Mouse (Mus musculus): ENCODE measurements around the gene Ccdc59. TPM values are rescaled to one million over a fixed set of nuclear protein-coding genes. Genes with fewer than 3 reads are reported as not detected.
A peak's percentile ranks its signal among the peaks of the same experiment; 100 is the strongest.

The Ccdc59 gene
- 46.8 and 50.5 TPM in 2 replicates for polyA plus RNA-seq (2016; fragmentation: Nextera tagmentation; extraction: Ambion mirVana)

DNA sequence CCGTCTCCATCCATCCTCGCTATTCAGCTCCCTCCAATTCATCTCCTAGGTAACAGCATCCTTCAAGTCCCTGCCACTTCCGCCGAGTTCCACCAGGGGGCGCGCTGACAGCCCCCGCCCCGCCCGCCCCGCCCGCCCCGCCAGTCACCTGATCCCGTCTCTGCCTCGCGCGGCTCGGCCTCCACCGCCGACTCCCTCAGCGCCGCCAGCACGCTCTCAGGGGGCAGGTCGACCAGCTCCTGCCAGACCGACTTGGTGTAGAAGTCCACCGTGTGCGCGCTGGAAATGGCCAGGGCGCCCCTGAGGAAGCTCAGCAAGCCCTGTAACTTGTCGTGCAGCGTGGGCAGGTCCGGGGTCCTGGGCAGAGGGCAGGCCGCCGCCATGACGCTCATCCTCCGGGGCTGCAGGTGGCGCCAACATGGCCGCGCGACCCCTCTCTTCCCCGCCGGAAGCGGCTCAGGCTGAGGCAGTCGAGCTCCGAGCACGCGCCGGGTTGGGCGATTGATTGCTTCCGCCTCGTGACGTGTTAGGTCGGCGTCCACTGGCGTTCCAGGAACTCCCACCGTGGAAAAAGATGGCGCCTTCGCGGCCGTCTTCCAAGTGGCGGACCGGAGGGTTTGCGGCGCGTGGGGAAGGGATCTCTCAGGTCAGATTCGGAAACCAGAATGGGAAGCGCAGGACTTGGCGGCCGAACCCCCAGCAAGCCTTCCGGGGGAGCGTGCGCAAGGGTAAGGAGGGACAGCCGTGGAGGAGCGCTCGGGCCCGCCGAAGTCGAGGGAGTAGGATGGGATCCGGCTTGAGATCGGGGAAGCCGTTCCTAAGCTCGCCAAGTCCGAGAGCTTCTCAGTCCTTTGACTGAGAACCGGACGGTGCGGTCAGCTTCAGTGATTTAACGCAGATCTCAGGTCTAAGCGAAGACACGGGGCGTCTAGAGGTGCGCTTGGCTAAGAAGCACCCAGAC lies at the start of gene Ccdc59, which contains the start of gene Mettl25:
TSS of gene Ccdc59 (plus strand) at position 140 of the 961 bp plus-strand sequence.
TSS of gene Mettl25 (minus strand) at position 453 of the 961 bp plus-strand sequence.
- peak; percentile 98 for ATAC-seq (ENCODE audit: low FRiP score, low read depth)
- no peaks in the 10 kb centered on the region for H3K27me3 ChIP-seq (replicated peaks)
- peak within 1 kb of the TSS; percentile 73 for H3K9ac ChIP-seq
- peak within 1 kb of the TSS; percentile 77 for H3K4me3 ChIP-seq
- peaks cover 23% of the 10 kb centered on the region for H3K36me3 ChIP-seq
- H3K4me2 ChIP-seq (replicated peaks) = peak within 1 kb of the TSS; percentile 65
- WGBS = under 1% methylated on average over 90 of the region's 90 CpGs
- H3K27ac ChIP-seq = peak within 1 kb of the TSS; percentile 75
- H3K4me1 ChIP-seq = 0 out of 2 replicates have a peak, but pooled peaks cover 10% of the 10 kb centered on the region
- H3K9me3 ChIP-seq = no peaks in the 10 kb centered on the region

DNA sequence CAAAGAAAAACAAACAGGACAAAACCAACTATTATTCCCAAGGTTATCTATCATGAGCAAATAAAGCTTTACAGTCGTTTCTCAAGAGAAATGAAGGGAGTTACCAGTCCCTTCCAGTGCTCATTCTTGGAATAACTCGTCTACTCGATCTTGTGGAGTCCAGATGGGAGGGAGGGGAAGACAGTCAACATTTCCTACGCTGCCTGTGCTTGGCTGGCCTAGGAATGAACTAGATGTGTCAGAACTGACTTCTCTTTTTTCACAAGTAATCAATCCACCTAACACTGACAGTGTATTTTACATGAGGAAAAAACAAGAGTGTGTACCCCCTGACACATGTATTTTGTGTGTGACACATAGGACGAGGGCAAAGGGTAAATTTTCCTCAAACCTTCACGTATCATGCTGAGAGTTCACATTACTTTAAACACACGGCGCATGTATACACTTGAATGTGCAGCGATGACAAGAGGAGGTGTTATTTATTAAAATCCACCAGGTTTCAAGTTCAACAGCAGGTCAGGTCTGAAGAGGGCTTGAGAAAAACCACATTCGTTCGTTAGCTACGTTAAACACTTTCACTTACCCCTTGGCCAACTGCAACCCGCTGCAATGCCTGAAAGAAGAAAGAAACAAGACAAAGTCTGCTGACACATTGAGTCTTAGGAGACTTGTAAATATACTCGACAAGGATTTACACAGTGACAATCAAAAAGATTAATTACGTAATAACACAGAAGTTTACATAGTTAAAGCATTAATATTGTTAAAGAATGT lies 46.9 kb upstream of the Ccdc59 start:
- Histone ChIP-seq H3K4me1 (no peaks in the 10 kb centered on the region), H3K27me3 (replicated peaks) (no peaks in the 10 kb centered on the region), H3K36me3 (peaks cover 4% of the 10 kb centered on the region; the same call in 1 of the 2 replicates), H3K4me3 (no peak overlapping the region), H3K9ac (no peak overlapping the region), H3K27ac (no peak overlapping the region), H3K9me3 (no peaks in the 10 kb centered on the region), H3K4me2 (replicated peaks) (no peak overlapping the region)
- 83% methylated on average over 15 of the region's 15 CpGs for WGBS
- ATAC-seq (ENCODE audit: low FRiP score, low read depth) = no peak

DNA sequence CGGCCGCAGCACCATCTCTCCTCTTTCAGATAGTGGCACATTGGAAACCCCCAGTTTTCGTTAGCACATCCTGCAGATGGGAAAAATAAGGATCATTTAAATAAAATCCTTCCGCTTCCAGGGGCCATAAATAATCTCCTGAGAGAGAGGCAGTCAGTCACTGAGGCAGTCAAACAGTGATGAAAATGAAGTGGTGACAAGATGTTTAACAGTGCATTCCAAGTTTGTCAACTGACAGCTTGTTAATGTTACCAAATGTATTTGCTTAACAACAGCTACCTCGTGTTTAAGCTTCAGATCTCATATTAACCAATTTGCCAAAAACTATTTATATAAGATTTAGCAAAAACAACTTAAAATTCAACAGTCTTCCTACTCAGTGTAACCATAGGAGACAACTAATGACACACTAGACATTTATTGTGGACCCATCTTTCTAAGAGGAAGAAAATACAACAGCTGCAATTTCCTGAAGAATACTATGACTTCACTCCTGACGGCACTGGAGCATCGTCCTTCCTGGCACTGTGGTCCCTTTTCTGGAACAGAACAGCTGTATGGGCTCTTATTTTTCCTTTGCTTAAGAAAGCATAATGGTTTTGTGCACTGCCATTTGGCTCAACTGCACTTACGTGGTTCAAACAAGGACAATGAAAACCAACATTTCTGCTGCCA lies 43.5 kb upstream of the Ccdc59 start:
- Histone ChIP-seq H3K36me3 (peaks cover 4% of the 10 kb centered on the region; the same call in 1 of the 2 replicates), H3K4me3 (no peak overlapping the region), H3K27ac (no peak overlapping the region), H3K9ac (no peak overlapping the region), H3K4me2 (replicated peaks) (no peak overlapping the region), H3K9me3 (no peaks in the 10 kb centered on the region), H3K4me1 (no peaks in the 10 kb centered on the region), H3K27me3 (replicated peaks) (no peaks in the 10 kb centered on the region)
- no peak for ATAC-seq (ENCODE audit: low FRiP score, low read depth)
- 86% methylated on average over 8 of the region's 8 CpGs for WGBS

DNA sequence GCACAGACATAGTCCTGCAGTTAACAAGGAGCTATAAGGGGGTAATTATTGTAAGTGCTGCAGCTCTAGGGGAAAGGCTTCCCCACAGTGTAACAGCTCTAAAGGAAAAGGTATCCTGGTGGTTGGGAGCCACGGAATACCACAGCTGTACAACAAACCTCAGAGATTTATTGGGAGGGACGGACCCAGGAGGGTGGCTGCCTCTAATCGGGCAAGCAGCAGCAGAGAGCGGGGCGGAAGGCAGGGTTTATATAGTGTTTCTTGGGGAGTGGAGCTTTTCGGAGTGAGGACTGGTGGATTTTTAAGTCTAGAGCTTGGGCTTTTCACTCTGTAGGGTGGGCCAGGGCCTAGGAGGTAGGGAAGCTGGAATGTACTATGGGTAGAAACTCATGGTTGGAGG lies 39.7 kb upstream of the Ccdc59 start:
- H3K27ac ChIP-seq = no peak overlapping the region
- no peak overlapping the region for H3K4me2 ChIP-seq (replicated peaks)
- ATAC-seq (ENCODE audit: low FRiP score, low read depth) = 0 out of 2 replicates have a peak, but pooled peaks have one; percentile 7
- WGBS = 34% methylated on average over 6 of the region's 6 CpGs
- H3K36me3 ChIP-seq = no peaks in the 10 kb centered on the region
- H3K4me3 ChIP-seq = no peak overlapping the region
- no peaks in the 10 kb centered on the region for H3K4me1 ChIP-seq
- H3K9me3 ChIP-seq = no peaks in the 10 kb centered on the region
- no peaks in the 10 kb centered on the region for H3K27me3 ChIP-seq (replicated peaks)
- H3K9ac ChIP-seq = no peak overlapping the region

DNA sequence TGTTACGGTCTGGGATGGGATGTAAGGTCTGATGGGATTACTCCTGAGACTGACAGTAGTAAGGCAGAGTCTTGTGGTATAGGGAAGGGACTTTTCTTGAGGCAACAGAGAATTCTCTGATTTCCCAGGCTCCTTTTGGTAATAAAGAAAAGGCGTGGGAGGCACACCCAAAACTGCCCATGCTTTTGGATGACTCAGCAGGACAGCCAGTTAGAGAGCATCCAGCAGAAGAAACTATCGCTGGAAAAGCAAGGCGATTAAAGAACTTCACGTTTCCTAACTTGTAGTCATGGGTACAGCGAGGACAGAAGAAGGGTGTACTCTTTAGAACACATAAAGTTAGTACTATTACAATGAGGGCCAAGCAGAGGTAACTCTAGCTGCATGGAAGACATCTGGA lies 38.7 kb upstream of the Ccdc59 start:
- Histone ChIP-seq H3K9ac (no peak overlapping the region), H3K27ac (no peak overlapping the region), H3K27me3 (replicated peaks) (no peaks in the 10 kb centered on the region), H3K4me2 (replicated peaks) (no peak overlapping the region), H3K36me3 (no peaks in the 10 kb centered on the region), H3K4me3 (no peak overlapping the region), H3K4me1 (no peaks in the 10 kb centered on the region), H3K9me3 (no peaks in the 10 kb centered on the region)
- no peak for ATAC-seq (ENCODE audit: low FRiP score, low read depth)
- WGBS = 90% methylated on average over 6 of the region's 6 CpGs

DNA sequence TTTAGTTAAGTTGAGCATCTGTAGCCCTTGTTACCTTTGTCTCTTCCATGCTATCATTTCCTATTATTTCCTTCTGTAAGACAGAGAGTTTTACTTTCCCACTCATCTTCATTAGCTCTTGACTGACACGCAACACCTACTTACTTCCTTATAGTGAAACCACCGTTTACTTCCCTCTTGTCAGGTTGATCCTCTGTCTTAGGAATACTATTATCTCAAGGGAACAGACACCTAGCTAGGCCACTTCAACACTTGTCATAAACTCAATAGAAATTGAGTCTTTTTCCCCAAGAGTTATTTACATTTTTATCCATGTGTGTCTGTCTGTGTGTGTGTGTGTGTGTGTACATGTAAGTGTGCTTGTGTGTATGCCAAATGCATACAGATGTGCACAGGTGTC lies 37.4 kb upstream of the Ccdc59 start:
- ATAC-seq (ENCODE audit: low FRiP score, low read depth) = no peak
- Histone ChIP-seq H3K4me3 (no peak overlapping the region), H3K27ac (no peak overlapping the region), H3K36me3 (no peaks in the 10 kb centered on the region), H3K4me1 (no peaks in the 10 kb centered on the region), H3K27me3 (replicated peaks) (no peaks in the 10 kb centered on the region), H3K9ac (no peak overlapping the region), H3K4me2 (replicated peaks) (no peak overlapping the region), H3K9me3 (no peaks in the 10 kb centered on the region)
- 96% methylated on average over 2 of the region's 2 CpGs for WGBS

DNA sequence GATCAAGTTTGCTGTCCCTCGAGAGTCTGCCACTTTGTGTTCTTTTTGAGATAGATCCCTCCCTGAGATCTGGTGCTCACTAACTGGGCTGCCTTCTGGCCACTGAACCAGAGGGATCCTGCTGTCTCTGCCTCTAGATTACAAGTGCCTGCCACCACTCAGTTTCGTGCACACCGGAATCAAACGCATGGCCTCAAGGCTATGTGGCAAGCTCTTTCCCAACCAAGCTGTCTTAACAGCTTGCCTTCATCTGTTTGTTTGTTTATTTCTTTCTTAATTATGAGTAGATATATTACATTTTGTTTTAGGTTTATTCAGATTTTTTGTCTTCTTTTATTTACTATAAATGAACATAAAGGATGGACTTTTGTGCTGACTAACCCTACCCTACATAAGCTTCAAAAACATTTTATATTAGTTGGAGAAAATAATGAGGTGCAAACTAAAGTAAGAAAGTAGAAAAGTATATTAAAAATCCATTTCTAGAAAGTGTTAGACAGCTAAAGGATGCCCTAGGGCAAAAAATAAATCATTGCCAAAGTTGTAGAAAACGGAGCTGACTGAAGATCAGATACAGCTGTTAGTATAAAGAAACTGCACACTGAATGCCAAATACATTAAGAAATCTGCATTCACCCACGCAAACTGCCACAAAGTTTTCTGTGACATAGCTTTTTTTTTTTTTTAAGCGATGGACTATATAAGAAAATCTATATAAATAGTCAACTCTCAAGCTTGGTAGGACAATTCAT lies 34.4 kb upstream of the Ccdc59 start:
- Histone ChIP-seq H3K9me3 (no peaks in the 10 kb centered on the region), H3K36me3 (no peaks in the 10 kb centered on the region), H3K4me3 (no peak overlapping the region), H3K4me1 (no peaks in the 10 kb centered on the region), H3K27me3 (replicated peaks) (no peaks in the 10 kb centered on the region), H3K9ac (no peak overlapping the region), H3K4me2 (replicated peaks) (no peak overlapping the region), H3K27ac (no peak overlapping the region)
- ATAC-seq (ENCODE audit: low FRiP score, low read depth) = no peak
- WGBS = 91% methylated on average over 7 of the region's 7 CpGs

DNA sequence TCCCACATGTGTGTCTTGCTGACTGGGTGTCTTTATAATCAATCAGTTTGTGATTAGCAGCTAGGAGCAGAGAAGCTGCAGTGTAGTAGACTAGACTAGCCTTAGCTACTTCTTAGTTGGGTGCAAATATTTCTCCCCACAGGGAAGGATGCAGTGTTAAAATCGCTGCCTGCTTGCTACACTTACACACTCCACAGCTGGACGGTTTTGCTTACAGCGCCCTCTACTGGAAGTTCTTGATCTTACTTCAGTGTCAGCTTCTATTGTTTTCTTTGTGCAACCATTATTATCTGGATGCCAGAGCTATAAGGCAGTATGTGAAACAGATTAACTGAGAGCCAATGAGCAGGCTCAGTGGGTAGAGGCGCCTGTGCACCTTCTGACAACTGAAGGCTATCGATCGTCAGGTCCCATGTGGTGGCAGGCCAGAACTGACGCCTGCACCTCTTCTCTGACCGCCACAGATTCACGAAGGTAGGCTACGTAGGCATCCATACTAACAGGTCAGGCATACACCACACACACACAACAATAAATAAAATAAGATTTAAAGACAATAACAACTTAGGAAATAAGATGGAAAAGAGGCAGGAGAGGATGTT lies 6.1 kb upstream of the Ccdc59 start:
- 66% methylated on average over 10 of the region's 10 CpGs for WGBS
- ATAC-seq (ENCODE audit: low FRiP score, low read depth) = peak; percentile 68
- Histone ChIP-seq H3K4me3 (no peak overlapping the region), H3K4me1 (no peaks in the 10 kb centered on the region), H3K36me3 (no peaks in the 10 kb centered on the region), H3K27ac (no peak overlapping the region), H3K9ac (no peak overlapping the region), H3K9me3 (no peaks in the 10 kb centered on the region), H3K4me2 (replicated peaks) (no peak overlapping the region), H3K27me3 (replicated peaks) (no peaks in the 10 kb centered on the region)

DNA sequence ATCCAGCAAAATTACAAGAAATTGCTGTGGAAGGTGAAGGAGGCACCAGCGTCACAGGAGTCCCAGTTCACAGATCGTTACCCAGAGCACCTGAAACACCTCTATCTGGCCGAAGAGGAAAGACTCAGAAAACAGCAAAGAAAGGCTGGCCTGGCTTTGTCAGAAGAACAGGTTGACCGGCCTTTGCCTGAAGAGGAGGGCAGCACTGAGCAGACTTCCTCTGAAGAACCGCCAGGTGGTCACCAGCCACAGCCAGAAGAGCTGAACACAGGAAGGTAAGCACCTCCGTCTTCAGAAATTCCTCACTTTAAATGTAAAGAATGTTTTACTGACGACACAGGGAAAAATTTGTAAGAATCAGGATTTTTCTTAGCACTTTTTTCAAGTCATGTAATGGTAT lies 1.7 kb downstream of the Ccdc59 start:
- Histone ChIP-seq H3K4me3 (no peak overlapping the region), H3K4me1 (0 out of 2 replicates have a peak, but pooled peaks cover 10% of the 10 kb centered on the region), H3K27ac (no peak overlapping the region), H3K36me3 (peaks cover 30% of the 10 kb centered on the region), H3K4me2 (replicated peaks) (peak overlapping the region; percentile 65), H3K9me3 (no peaks in the 10 kb centered on the region), H3K9ac (no peak overlapping the region), H3K27me3 (replicated peaks) (no peaks in the 10 kb centered on the region)
- ATAC-seq (ENCODE audit: low FRiP score, low read depth) = no peak
- 88% methylated on average over 7 of the region's 7 CpGs for WGBS

DNA sequence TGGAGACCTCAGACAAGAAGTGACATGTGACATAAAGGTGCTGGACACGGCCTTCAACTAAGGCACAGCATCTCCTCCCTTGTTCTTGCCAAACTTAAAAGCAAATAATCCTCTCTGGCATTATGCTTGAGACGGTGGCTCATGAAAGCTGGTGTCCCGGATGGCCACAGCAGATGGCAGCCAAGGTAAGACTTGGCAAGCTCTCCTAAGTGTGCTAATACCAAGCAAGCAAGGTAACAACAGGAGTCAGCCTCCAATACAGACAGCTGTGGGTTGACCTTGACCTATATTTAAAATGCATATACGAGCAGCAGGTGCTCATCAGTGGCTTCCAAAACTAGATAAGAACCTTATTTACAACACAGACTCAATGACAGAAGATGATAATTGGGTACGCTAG lies 9.4 kb downstream of the Ccdc59 start:
- Histone ChIP-seq H3K4me2 (replicated peaks) (no peak overlapping the region), H3K4me3 (no peak overlapping the region), H3K9me3 (no peaks in the 10 kb centered on the region), H3K27ac (no peak overlapping the region), H3K36me3 (peaks cover 36% of the 10 kb centered on the region), H3K4me1 (no peaks in the 10 kb centered on the region), H3K27me3 (replicated peaks) (no peaks in the 10 kb centered on the region), H3K9ac (no peak overlapping the region)
- 92% methylated on average over 5 of the region's 5 CpGs for WGBS
- no peak for ATAC-seq (ENCODE audit: low FRiP score, low read depth)

DNA sequence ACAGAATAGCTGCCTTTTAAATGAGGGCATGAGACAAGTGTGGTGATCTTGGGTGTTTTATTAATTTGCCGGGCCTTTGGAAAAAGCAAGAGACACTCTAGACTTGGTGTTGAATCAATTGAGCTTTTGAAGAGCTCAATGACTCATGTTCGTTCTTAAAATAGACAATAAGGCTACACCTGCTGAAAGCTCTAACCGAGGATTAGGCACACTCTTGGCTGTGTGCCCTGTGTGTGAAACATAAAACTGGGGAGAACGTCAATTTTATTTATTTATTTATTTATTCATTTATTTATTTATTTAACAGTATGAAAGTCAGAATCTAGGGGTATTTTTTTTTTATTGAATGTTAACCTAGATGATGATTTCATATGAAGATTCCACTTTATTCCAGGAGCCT lies 10.3 kb downstream of the Ccdc59 start:
- H3K27ac ChIP-seq = no peak overlapping the region
- no peak overlapping the region for H3K4me2 ChIP-seq (replicated peaks)
- no peaks in the 10 kb centered on the region for H3K9me3 ChIP-seq
- no peaks in the 10 kb centered on the region for H3K4me1 ChIP-seq
- peaks cover 31% of the 10 kb centered on the region for H3K36me3 ChIP-seq
- 91% methylated on average over 4 of the region's 4 CpGs for WGBS
- ATAC-seq (ENCODE audit: low FRiP score, low read depth) = no peak
- no peaks in the 10 kb centered on the region for H3K27me3 ChIP-seq (replicated peaks)
- H3K4me3 ChIP-seq = no peak overlapping the region
- H3K9ac ChIP-seq = no peak overlapping the region
